Comparison of ENCODE assay signal across 21 mouse cellular contexts in the genomic region with DNA sequence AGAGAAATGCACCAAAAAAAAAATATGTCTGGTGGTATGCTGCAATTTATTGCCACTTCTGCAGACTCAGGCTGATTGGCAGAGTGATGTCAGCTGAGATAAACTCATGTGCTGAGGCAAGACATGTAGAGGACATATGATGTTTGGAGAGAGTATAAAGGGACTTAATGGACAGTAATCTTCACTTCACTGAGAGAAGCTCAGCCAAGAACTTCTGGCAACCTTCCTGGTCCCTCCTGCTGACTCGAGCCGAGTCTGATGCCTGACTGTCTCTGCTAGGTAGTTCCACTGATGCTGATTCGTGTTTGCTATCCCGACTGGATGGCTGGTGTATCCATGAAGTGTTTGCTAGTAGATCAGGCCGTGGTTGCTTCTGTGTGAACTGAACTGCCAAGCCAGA.
DNase-seq lines count a peak whose midpoint lies in the region; ATAC-seq and TF ChIP-seq lines count a peak whose summit lies in the region.
"Had no signal": no experiment of that assay in that cellular context is flagged by ENCODE, and none has a peak within 500 bp of the region (broad histone marks: within the 10 kb centered on the region; RNA-seq: fewer than 3 reads in every experiment).

No protein-coding gene starts in this region.

- H3K9ac ChIP-seq in heart, adult 2 months (ENCODE audit: low read depth, low read length): no peak overlapping the region
- no peak overlapping the region for H3K9ac ChIP-seq in midbrain, postnatal 0 days (replicated peaks; ENCODE audit: low read length, poor library complexity, severe bottlenecking)
- no peak overlapping the region for H3K9ac ChIP-seq in midbrain, embryonic 11.5 days (ENCODE audit: low read length)
- no peak overlapping the region for H3K9ac ChIP-seq in liver, embryonic 11.5 days (ENCODE audit: low read depth, low read length)
- H3K9ac ChIP-seq: embryonic facial prominence, embryonic 13.5 days; heart, embryonic 13.5 days; hindbrain, embryonic 15.5 days; liver, embryonic 13.5 days; lung, embryonic 15.5 days had no signal

- no peaks in the 10 kb centered on the region for H3K79me2 ChIP-seq in heart, adult 2 months (replicated peaks; ENCODE audit: control insufficient read depth, insufficient read depth, low read length)

- intact Hi-C loops in heart, postnatal 10 days (cut with DNase I): no loop called here
- intact Hi-C loops in heart, adult 2 months (cut with DNase I): no loop called here

- WGBS in heart, adult 2 months: 46% methylated on average over 5 of the region's 5 CpGs
- 66% methylated on average over 5 of the region's 5 CpGs for WGBS in midbrain, postnatal 0 days
- WGBS in midbrain, embryonic 11.5 days: 90% methylated on average over 5 of the region's 5 CpGs
- whole genome bisulfite sequencing in liver, embryonic 11.5 days: 74% methylated on average over 5 of the region's 5 CpGs

- H3K4me1 ChIP-seq in heart, adult 2 months (ENCODE audit: control insufficient read depth, insufficient read depth, low read length): no peaks in the 10 kb centered on the region
- H3K4me1 ChIP-seq in midbrain, postnatal 0 days (ENCODE audit: insufficient read depth, low read length): no peaks in the 10 kb centered on the region
- no peaks in the 10 kb centered on the region for H3K4me1 ChIP-seq in midbrain, embryonic 11.5 days (ENCODE audit: control insufficient read depth, insufficient read depth, low read length)
- no peaks in the 10 kb centered on the region for H3K4me1 ChIP-seq in liver, embryonic 11.5 days (replicated peaks; ENCODE audit: control insufficient read depth, insufficient read depth, low read length)
- H3K4me1 ChIP-seq: hindbrain, embryonic 15.5 days; liver, embryonic 13.5 days; lung, embryonic 15.5 days had no signal

- no peak for ATAC-seq in midbrain, postnatal 0 days (ENCODE audit: low FRiP score)
- ATAC-seq in midbrain, embryonic 11.5 days (ENCODE audit: low FRiP score): no peak
- peak; percentile 33 for ATAC-seq in megakaryocyte progenitor cell, adult 5-6 weeks (replicated peaks; ENCODE audit: poor library complexity)
- no peak for ATAC-seq in liver, embryonic 11.5 days (replicated peaks; ENCODE audit: low FRiP score)
- ATAC-seq: forebrain, embryonic 16.5 days; intestine, embryonic 16.5 days had no signal

- no peaks in the 10 kb centered on the region for H3K9me3 ChIP-seq in midbrain, postnatal 0 days (ENCODE audit: low read length)
- H3K9me3 ChIP-seq in midbrain, embryonic 11.5 days (ENCODE audit: control insufficient read depth, low read length): no peaks in the 10 kb centered on the region
- no peaks in the 10 kb centered on the region for H3K9me3 ChIP-seq in liver, embryonic 11.5 days (ENCODE audit: control insufficient read depth, low read length)
- H3K9me3 ChIP-seq: embryonic facial prominence, embryonic 13.5 days; G1E; heart, embryonic 13.5 days; hindbrain, embryonic 15.5 days; liver, embryonic 13.5 days; lung, embryonic 15.5 days had no signal

- DNase-seq in cerebellum, adult 9-10 months: peak; percentile 1
- DNase-seq in cerebellum, adult 11 months: no peak
- DNase-seq in heart, postnatal 10 days: peak; percentile 7 to 16
- no peak for DNase-seq in heart, adult 2 months
- DNase-seq in midbrain, postnatal 0 days (ENCODE audit: low spot score): peak; percentile 66
- DNase-seq in midbrain, embryonic 11.5 days (ENCODE audit: low spot score, missing footprints): no peak
- DNase-seq in liver, embryonic 11.5 days (ENCODE audit: low spot score): no peak
- DNase-seq: adrenal gland, postnatal 36 days; gastrocnemius, postnatal 36 days; kidney, postnatal 36 days; liver, embryonic 13.5 days; thymus, postnatal 14 days had no signal

- no peak overlapping the region for H3K27ac ChIP-seq in heart, adult 2 months
- H3K27ac ChIP-seq in midbrain, postnatal 0 days (ENCODE audit: low read depth, low read length): no peak overlapping the region
- H3K27ac ChIP-seq in midbrain, embryonic 11.5 days (ENCODE audit: low read depth, low read length): no peak overlapping the region
- no peak overlapping the region for H3K27ac ChIP-seq in liver, embryonic 11.5 days (ENCODE audit: low read depth, low read length)
- H3K27ac ChIP-seq: embryonic facial prominence, embryonic 13.5 days; heart, embryonic 13.5 days; hindbrain, embryonic 15.5 days; liver, embryonic 13.5 days; lung, embryonic 15.5 days; stomach, postnatal 0 days had no signal

- TF ChIP-seq CTCF in heart, adult 2 months (IDR thresholded peaks at IDR 0.05): no peak
- no peak for TF ChIP-seq CTCF in midbrain, postnatal 0 days (IDR thresholded peaks at IDR 0.05)

- no peak overlapping the region for H3K4me3 ChIP-seq in heart, adult 2 months
- H3K4me3 ChIP-seq in midbrain, postnatal 0 days (ENCODE audit: low read depth, low read length): no peak overlapping the region
- no peak overlapping the region for H3K4me3 ChIP-seq in midbrain, embryonic 11.5 days (ENCODE audit: low read depth, low read length)
- no peak overlapping the region for H3K4me3 ChIP-seq in liver, embryonic 11.5 days (ENCODE audit: low read depth, low read length)
- H3K4me3 ChIP-seq: embryonic facial prominence, embryonic 13.5 days; heart, embryonic 13.5 days; hindbrain, embryonic 15.5 days; liver, embryonic 13.5 days; lung, embryonic 15.5 days had no signal

- no peak for TF ChIP-seq EP300 in heart, adult 2 months (IDR thresholded peaks at IDR 0.05; ENCODE audit: insufficient read depth, low read depth, low read length)

- H3K27me3 ChIP-seq in heart, adult 2 months (ENCODE audit: control insufficient read depth, insufficient read depth, low read length): no peaks in the 10 kb centered on the region
- no peaks in the 10 kb centered on the region for H3K27me3 ChIP-seq in midbrain, postnatal 0 days (ENCODE audit: insufficient read depth, low read length)
- H3K27me3 ChIP-seq in midbrain, embryonic 11.5 days (ENCODE audit: control insufficient read depth, insufficient read depth, low read length): no peaks in the 10 kb centered on the region
- no peaks in the 10 kb centered on the region for H3K27me3 ChIP-seq in liver, embryonic 11.5 days (replicated peaks; ENCODE audit: control insufficient read depth, insufficient read depth, low read length)
- H3K27me3 ChIP-seq: embryonic facial prominence, embryonic 13.5 days; hindbrain, embryonic 15.5 days; liver, embryonic 13.5 days; lung, embryonic 15.5 days had no signal

- TF ChIP-seq POLR2A in heart, adult 2 months (IDR thresholded peaks at IDR 0.05; ENCODE audit: insufficient read depth, low read depth, low read length): no peak

- no peaks in the 10 kb centered on the region for H3K36me3 ChIP-seq in heart, adult 2 months (ENCODE audit: control insufficient read depth, insufficient read depth, low read length)
- H3K36me3 ChIP-seq in midbrain, postnatal 0 days (ENCODE audit: insufficient read depth, low read length): no peaks in the 10 kb centered on the region
- no peaks in the 10 kb centered on the region for H3K36me3 ChIP-seq in midbrain, embryonic 11.5 days (ENCODE audit: control insufficient read depth, insufficient read depth, low read length)
- H3K36me3 ChIP-seq in liver, embryonic 11.5 days (ENCODE audit: control insufficient read depth, insufficient read depth, low read length): no peaks in the 10 kb centered on the region
- H3K36me3 ChIP-seq: embryonic facial prominence, embryonic 13.5 days; G1E; heart, embryonic 13.5 days; hindbrain, embryonic 15.5 days; liver, embryonic 13.5 days; lung, embryonic 15.5 days had no signal

- no peak overlapping the region for H3K4me2 ChIP-seq in midbrain, postnatal 0 days (ENCODE audit: low read depth, low read length, poor library complexity, severe bottlenecking)
- no peak overlapping the region for H3K4me2 ChIP-seq in midbrain, embryonic 11.5 days
- H3K4me2 ChIP-seq in liver, embryonic 11.5 days: no peak overlapping the region
- H3K4me2 ChIP-seq: embryonic facial prominence, embryonic 13.5 days; heart, embryonic 13.5 days; hindbrain, embryonic 15.5 days; liver, embryonic 13.5 days; lung, embryonic 15.5 days had no signal

Comparison
In these comparisons a context has a peak if more than half of its experiments do, and no peak if none do; other contexts are left out.
1. DNase-seq: peak in cerebellum, adult 9-10 months (single experiment), heart, postnatal 10 days (2 of 2) and midbrain, postnatal 0 days (single experiment); none in cerebellum, adult 11 months (single experiment), heart, adult 2 months (0 of 2), midbrain, embryonic 11.5 days (single experiment) and liver, embryonic 11.5 days (single experiment).